Mouse (Mus musculus) left cerebral cortex, postnatal 4 days (tissue): ENCODE results near the gene Tmem223. TPM values are rescaled to one million over a fixed set of nuclear protein-coding genes. Genes with fewer than 3 reads are reported as not detected.

Experiments used
- DNase-seq: peaks from one replicate; pipeline ENCODE4 v3.0.0-alpha.2; 2022
- intact Hi-C: fragments of 180-260 bp; cut with DNase I; formaldehyde crosslinking; loops from one replicate; pipeline ENCODE4 v1.15.1; 2025
- total RNA-seq, 2 experiments: library from RNA; stranded (reverse); gene quantifications; 2 replicates each; pipeline ENCODE4 v1.2.3; 2021

The Tmem223 gene
- total RNA-seq, 2 experiments from 2014 or later: 96.5 to 102 TPM

DNA sequence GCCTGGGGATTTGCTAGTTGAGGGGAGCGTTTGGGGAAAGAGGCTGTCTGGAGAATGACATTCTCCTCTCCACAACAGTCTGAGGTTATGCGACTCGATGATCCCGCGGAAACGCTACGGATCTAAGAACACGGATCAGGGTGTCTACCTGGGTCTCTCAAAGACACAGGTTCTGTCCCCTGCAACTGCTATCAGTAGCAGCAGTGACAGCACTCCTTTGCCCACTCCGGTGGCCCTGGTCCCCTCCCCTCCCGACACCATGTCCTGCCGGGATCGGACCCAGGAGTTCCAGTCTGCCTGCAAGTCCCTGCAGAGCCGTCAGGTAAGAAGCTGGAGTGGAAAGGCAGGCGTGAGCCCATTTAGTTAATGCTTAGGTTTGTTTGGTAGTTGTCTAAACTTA, 28.6 kb upstream of the Tmem223 start:
- intact Hi-C loops: no loop called here
- DNase-seq: no peak

GRCm38 (mm10) chr19:8745382-8745781, 25.4 kb upstream of the Tmem223 start:
- no peak for DNase-seq
- intact Hi-C loops: no loop called here

- no peak for DNase-seq
- intact Hi-C loops: no loop called here
Observed at GRCm38 (mm10) chr19:8747368-8747767, 23.4 kb upstream of the Tmem223 start.

DNA sequence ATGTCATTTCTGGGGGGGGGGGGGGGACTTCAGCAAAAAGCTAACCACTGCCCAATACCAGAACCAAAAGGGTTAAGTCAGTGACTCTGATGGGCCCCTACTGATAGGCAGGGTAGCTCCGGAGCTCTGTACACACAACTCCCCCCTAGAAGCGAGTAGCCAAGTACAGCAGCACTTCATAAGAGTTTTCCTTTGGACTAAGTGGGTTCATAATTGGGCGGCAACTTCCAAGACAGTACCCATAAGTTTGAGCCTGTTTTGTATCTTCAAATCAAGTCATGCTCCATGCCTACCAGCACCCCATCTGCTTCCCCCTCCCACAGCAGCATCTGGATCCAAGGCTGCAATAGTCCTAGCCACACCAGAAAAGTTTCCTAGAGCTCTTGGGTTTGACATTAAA, 15.1 kb upstream of the Tmem223 start:
- DNase-seq: no peak
- intact Hi-C loops: loop anchor here (10.0 kb wide), 1 partner anchor 69 kb away; the partner anchor contains the start of genes AC129217.1 and Hnrnpul2

DNA sequence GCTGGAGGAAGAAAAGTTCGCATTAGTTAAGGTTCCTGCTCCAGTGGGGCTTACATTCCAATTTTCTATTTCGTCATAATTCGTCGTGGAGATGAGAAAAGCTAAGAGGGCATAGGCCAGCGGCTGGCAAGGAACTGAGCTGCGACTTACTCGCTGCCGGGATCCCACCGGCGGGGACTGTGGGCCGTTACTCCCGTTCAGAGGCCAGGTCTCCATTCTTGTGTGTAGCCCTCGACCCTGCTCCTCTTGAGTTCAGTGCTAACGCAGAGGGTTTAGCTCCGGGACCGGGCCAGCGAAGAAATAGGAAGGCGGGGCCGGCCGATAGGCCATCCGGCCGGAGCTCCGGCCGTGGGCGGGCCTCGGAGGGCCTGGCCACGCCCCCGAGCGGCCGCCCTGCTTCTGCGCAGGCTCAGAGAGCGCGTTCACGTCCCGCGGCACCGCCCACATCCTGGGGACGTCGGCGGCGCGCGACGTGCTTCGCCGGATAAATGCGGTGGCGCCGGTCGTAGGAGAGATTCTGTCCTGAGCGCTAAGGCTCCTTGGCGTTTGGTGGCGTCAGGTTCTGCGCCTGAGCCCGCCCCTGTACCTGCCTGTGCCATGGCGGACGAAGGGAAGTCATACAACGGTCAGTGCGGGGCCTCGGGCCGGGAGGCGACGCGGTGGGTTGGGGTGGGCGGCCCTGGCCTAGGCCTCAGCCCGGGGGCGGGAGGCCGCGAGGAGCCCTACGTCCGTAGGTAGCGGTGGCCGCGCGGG, 14.0 kb upstream of the Tmem223 start, which contains the start of gene Nxf1:
Nxf1 (plus strand) TSS at position 439 of the 753 bp plus-strand sequence.
- peak; percentile 95 for DNase-seq
- intact Hi-C loops: loop anchor here (10.0 kb wide), 1 partner anchor 68 kb away; the partner anchor contains the start of genes AC129217.1 and Hnrnpul2

- intact Hi-C loops: loop anchor here (10.0 kb wide), 1 partner anchor 67 kb away; the partner anchor contains the start of genes AC129217.1 and Hnrnpul2
- DNase-seq: no peak
Observed at GRCm38 (mm10) chr19:8757471-8757998, 13.3 kb upstream of the Tmem223 start.

- no peak for DNase-seq
- intact Hi-C loops: loop anchor here (10.0 kb wide), 1 partner anchor 66 kb away; the partner anchor contains the start of genes AC129217.1 and Hnrnpul2
Observed at GRCm38 (mm10) chr19:8758899-8759298, 11.9 kb upstream of the Tmem223 start.

- DNase-seq: no peak
- intact Hi-C loops: no loop called here
Observed at GRCm38 (mm10) chr19:8760757-8761156, 10.0 kb upstream of the Tmem223 start.

- intact Hi-C loops: no loop called here
- DNase-seq: no peak
Observed at GRCm38 (mm10) chr19:8763276-8763675, 7.5 kb upstream of the Tmem223 start.

GRCm38 (mm10) chr19:8765562-8765961, 5.2 kb upstream of the Tmem223 start:
- DNase-seq: no peak
- intact Hi-C loops: no loop called here

DNA sequence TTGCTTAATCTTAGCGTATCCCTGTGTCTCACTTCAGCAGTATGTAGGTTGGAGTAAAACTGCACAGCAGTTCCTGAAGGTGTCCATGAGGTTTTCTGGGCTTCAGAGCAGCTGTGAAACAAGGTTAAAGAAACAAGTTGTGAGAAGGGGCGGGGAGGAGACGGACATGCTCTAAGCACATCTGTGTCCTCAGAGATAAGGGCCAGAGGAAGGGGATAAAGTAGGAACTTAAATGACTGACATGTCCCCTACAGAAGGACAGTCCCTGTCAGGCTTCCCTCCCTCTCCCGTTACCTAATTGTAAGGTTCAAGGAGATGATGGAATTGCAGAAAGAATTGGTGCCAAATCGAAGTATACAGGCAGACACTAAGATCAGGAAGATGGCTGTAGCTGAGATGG, 2.2 kb downstream of the Tmem223 start:
- intact Hi-C loops: no loop called here
- no peak for DNase-seq

GRCm38 (mm10) chr19:8773409-8773808, 2.6 kb downstream of the Tmem223 start:
- intact Hi-C loops: no loop called here
- DNase-seq: no peak

DNA sequence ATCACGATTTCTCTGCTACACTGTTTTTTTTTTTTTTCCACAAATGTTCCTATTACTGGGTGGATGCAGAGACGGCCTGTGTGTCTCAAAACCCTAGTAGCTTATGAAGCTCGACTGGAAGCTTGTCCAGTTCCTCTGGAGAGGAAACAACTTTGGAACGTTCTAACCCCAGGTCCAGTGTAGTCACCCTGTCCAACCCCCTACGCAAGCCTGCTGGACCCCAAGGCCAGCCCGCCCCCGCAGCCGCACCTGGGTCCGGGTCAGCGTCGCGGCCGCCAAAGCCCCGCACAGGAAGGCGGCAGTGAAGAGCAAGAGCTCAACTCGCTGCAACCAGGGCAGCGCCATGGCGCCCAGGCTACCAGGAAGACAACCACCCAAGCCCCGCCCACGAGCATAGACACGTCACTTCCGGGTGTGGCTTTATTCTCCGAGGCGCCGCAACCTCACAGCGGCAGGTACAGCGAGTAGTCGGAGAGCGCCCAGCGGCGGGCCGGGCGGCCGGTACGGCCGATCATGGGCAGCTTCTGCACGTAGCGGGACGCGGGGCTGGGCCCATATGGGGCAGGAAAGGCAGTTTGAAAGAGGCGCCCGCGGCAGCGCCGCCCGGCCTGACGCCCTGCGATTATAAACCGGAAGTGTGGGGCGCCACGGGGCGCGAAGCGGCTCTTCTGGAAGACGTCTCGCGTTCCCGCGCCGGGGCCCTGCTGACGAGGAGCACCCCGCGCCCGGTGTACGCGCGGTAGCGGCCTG, 3.5 kb downstream of the Tmem223 start, which contains the start of gene Tmem179b:
Tmem179b (minus strand) TSS at position 382 of the 750 bp plus-strand sequence.
- DNase-seq: peak; percentile 97
- intact Hi-C loops: no loop called here

DNA sequence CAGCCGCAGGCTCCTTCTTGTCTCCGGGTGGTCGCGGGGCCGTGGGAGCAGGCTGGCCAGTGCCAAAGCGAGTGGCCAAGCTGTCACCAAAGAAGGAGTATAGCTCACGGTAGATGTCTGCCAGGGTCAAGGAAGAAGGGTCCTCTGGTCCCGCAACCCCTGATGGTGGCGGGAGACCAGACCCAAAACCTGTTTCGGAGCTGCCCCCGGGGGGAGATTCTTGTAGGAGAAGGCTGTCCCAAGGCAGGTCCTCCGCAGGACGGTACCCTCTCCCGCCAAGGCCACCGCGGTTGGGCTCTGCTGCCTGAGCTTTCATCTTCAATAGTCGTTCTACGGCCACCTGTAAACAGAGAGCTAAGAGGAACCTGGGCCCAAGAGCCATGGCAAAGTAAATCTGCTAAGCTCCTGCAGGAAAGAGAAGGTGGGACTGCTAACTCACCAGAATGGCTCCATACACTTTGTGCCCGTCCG, 4.2 kb downstream of the Tmem223 start:
- intact Hi-C loops: no loop called here
- no peak for DNase-seq

DNA sequence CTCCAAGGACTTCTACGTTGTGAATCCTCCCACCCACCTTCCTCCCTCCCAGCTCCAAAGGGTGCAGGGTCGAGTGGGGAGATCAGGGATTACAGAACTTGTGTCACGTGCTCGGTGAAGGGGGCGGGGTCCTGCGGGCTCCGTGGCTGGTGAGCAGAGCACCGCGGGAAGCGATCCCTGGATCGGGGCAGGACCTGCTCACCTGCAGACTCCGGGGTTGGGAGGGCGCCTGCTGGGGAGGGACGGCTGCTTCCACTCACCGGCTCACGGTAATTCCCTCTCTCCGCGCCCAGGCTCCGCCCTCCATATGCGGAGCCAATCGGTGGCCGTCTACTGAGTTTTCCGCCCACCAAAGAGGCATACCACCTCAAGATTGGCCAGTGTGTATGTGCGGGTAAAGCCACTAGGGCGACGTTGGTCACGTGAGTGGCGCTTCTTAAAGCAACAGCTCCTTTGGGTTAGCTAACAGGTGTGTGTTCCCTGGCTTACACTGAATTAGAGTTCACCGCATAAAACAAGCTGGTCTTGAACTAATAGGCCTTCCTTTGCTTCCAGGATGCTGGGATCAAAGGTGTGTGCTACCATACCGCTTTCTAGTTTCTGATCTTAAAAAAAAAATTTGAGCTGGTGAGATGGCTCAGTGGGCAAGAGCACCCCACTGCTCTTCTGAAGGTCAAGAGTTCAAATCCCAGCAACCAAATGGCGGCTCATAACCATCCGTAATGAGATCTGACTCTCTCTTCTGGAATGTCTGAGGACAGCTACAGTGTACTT, 15.4 kb downstream of the Tmem223 start, which contains the start of gene Taf6l:
Taf6l (minus strand) TSS at position 410 of the 774 bp plus-strand sequence.
- intact Hi-C loops: no loop called here
- peak; percentile 90 for DNase-seq

GRCm38 (mm10) chr19:8788521-8788920, 17.7 kb downstream of the Tmem223 start:
- DNase-seq: peak; percentile 54
- intact Hi-C loops: no loop called here

DNA sequence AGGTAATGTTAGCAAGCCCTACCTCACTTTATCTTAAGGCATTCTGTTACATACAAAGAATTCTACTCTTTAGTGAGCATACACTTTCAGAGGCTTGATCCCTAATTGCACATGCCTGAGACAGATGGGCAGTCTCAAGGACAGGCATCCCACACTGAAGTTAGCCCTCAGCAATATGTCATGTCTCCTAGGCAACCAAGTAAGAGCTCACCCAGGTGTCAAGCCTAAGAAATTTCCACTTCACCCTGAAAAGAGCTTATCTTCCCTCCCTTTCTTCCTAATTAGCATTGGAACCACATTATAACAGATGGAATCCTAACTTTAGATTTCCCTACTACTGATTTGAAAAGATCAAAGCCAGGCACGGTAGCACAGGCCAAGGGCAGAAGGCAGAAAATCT, 18.4 kb downstream of the Tmem223 start:
- no peak for DNase-seq
- intact Hi-C loops: no loop called here

GRCm38 (mm10) chr19:8790171-8790570, 19.4 kb downstream of the Tmem223 start:
- intact Hi-C loops: no loop called here
- peak; percentile 26 for DNase-seq

DNA sequence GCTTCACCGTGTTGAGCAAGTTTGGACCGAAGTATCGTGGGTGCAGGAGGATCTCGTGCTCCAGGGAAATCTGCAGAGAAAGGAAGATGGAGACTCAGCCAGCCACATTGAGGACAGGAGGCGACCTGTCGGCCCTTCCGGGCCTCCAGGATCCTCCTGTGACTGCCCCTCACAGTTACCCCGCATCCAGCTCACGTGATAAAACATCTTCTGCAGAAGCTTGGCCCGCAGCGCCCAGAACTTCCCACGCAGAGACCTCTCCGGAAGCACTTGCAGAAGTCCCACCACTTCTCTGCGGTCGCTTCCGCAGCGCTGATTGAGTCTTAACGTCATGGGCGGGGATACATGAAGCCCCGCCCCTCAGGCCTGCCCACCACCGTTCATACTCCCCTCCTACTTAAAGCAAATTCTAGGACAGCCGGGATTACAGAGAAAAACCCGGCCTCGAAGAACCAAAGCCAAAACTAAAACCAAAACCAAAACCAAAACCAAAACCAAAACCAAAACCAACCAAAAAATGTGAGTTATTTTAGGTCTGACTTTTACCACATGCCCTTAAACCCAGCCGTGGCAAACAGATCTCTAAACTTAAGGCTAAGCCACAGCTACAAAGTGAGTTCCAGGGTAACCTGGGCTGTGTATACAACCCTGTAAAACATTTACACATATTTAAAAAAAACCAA, 27.6 kb downstream of the Tmem223 start, which contains the start of gene Polr2g:
Polr2g (minus strand) TSS at position 314 of the 683 bp plus-strand sequence.
- intact Hi-C loops: no loop called here
- DNase-seq: peak; percentile 90

- DNase-seq: no peak
- intact Hi-C loops: no loop called here
Observed at GRCm38 (mm10) chr19:8798947-8799315, 28.1 kb downstream of the Tmem223 start.
